Mouse (Mus musculus): ENCODE data around the gene Cenpb. TPM values are rescaled to one million over a fixed set of nuclear protein-coding genes. Genes with fewer than 3 reads are reported as not detected.

Gene Cenpb
- polyA plus RNA-seq, 1 experiment, result 31.2 TPM

DNA sequence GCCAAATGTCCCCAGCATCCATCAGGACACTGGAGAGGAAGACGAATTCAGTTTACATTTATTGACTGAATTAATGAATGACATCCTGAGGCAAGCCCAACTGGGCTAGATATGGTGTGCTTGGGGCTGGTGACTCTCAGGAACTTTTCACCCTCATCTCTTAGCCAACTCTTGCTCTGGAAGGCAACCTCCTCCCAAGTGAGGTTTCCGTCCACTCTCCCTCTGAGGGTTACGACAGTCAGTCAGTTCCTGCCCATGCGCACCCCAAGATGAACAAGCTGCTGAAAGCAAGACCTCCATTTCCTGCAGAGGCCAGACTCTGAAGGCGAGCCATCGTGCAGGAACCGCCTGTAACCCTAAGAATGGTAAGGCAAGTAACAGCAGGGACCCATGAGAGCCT is 22.9 kb downstream of the Cenpb start:
- Histone ChIP-seq H3K4me3 (ENCODE audit: extremely low read depth, insufficient read depth, insufficient read length) (no peak overlapping the region), H3K4me1 (ENCODE audit: control insufficient read depth, insufficient read depth, insufficient read length) (peaks cover 3% of the 10 kb centered on the region; the same call in 1 of the 2 replicates), H3K27ac (ENCODE audit: insufficient read depth, low read length) (no peak overlapping the region), H3K36me3 (ENCODE audit: control insufficient read depth, insufficient read depth, low read length) (peaks cover 2% of the 10 kb centered on the region; the same call in 1 of the 2 replicates), H3K27me3 (ENCODE audit: control insufficient read depth, insufficient read depth, low read length) (no peaks in the 10 kb centered on the region)
- WGBS, result 89% methylated on average over 7 of the region's 7 CpGs
- DNase-seq (ENCODE audit: low read depth in 1 of 2, low spot score in 2 of 2), result no peak
- TF ChIP-seq POLR2A (IDR thresholded peaks at IDR 0.05; ENCODE audit: low read depth, low read length), result no peak
- no peak for TF ChIP-seq CTCF (IDR thresholded peaks at IDR 0.05; ENCODE audit: extremely low read depth, insufficient read depth, insufficient read length, insufficient replicate concordance)

DNA sequence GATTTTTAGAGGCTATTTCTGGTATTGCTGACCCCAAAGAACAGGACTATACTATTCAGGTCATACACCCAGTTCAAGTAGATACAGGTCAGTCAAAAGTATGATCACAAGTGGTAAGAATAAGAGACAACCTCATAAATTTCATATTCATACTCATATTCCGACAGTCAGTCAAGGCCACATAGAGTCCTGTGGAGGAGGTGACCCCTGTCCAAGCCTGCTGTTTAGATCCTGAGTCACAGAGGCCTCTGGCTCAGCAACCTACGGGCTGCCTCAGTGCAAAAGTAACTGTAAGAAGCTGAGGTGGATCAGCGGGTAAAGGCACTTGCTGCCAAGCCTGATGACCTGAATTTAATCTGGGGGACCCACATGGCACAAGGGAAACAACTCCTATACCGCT is 25.8 kb downstream of the Cenpb start:
- Histone ChIP-seq H3K27me3 (ENCODE audit: control insufficient read depth, insufficient read depth, low read length) (no peaks in the 10 kb centered on the region), H3K4me3 (ENCODE audit: extremely low read depth, insufficient read depth, insufficient read length) (no peak overlapping the region), H3K27ac (ENCODE audit: insufficient read depth, low read length) (no peak overlapping the region), H3K4me1 (ENCODE audit: control insufficient read depth, insufficient read depth, insufficient read length) (no peaks in the 10 kb centered on the region), H3K36me3 (ENCODE audit: control insufficient read depth, insufficient read depth, low read length) (peaks cover 4% of the 10 kb centered on the region; the same call in 1 of the 2 replicates)
- 94% methylated on average over 4 of the region's 4 CpGs for WGBS
- DNase-seq (ENCODE audit: low read depth in 1 of 2, low spot score in 2 of 2), result no peak
- no peak for TF ChIP-seq CTCF (IDR thresholded peaks at IDR 0.05; ENCODE audit: extremely low read depth, insufficient read depth, insufficient read length, insufficient replicate concordance)
- no peak for TF ChIP-seq POLR2A (IDR thresholded peaks at IDR 0.05; ENCODE audit: low read depth, low read length)

DNA sequence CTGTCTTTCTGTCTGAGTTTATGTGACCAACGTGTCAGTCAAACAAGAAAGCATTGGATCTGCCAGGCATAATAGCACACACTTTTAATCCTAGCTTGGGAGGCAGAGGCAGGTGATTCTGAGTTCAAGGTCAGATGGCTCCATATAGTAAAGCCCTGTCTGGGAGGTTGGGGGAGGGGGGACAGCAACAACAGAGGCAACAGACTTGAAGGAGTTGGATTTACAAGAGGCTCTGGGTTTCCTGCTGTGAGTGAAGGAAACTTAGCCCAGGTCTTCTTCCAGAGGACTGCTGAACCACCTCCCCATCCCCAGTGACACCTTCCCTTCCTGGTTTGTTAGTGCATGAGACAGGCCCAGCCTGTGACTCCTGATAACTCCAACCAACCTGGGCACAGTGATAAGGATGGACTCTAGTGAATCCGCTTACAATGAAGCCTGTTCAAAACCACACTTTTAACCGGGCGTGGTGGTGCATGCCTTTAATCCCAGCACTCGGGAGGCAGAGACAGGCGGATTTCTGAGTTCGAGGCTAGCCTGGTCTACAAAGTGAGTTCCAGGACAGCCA is 27.6 kb downstream of the Cenpb start:
- H3K4me1 ChIP-seq (ENCODE audit: control insufficient read depth, insufficient read depth, insufficient read length), result no peaks in the 10 kb centered on the region
- WGBS, result 86% methylated on average over 7 of the region's 7 CpGs
- no peak overlapping the region for H3K27ac ChIP-seq (ENCODE audit: insufficient read depth, low read length)
- no peak for TF ChIP-seq CTCF (IDR thresholded peaks at IDR 0.05; ENCODE audit: extremely low read depth, insufficient read depth, insufficient read length, insufficient replicate concordance)
- no peak for TF ChIP-seq POLR2A (IDR thresholded peaks at IDR 0.05; ENCODE audit: low read depth, low read length)
- no peak overlapping the region for H3K4me3 ChIP-seq (ENCODE audit: extremely low read depth, insufficient read depth, insufficient read length)
- DNase-seq (ENCODE audit: low read depth in 1 of 2, low spot score in 2 of 2), result no peak
- H3K36me3 ChIP-seq (ENCODE audit: control insufficient read depth, insufficient read depth, low read length), result peaks cover 11% of the 10 kb centered on the region; the same call in 1 of the 2 replicates
- no peaks in the 10 kb centered on the region for H3K27me3 ChIP-seq (ENCODE audit: control insufficient read depth, insufficient read depth, low read length)

DNA sequence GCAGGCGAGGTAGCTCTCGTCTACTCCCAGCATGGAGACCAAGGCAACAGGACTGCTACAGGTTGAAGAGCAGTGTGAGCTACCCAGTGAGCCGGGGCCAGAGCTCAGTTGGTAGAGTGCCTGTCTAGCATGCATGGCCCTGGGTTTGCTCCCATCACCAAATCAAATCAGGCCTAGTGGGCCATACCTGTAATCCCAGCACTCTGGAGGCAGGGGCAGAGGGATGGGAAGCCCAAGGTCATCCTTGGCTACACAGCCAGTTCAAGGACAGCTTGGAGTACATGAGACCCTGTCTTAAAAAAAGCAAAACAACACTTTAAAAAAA is 30.7 kb downstream of the Cenpb start:
- Histone ChIP-seq H3K27me3 (ENCODE audit: control insufficient read depth, insufficient read depth, low read length) (no peaks in the 10 kb centered on the region), H3K27ac (ENCODE audit: insufficient read depth, low read length) (no peak overlapping the region), H3K4me1 (ENCODE audit: control insufficient read depth, insufficient read depth, insufficient read length) (no peaks in the 10 kb centered on the region), H3K4me3 (ENCODE audit: extremely low read depth, insufficient read depth, insufficient read length) (no peak overlapping the region), H3K36me3 (ENCODE audit: control insufficient read depth, insufficient read depth, low read length) (peaks cover 15% of the 10 kb centered on the region; the same call in 1 of the 2 replicates)
- TF ChIP-seq CTCF (IDR thresholded peaks at IDR 0.05; ENCODE audit: extremely low read depth, insufficient read depth, insufficient read length, insufficient replicate concordance) (no peak), POLR2A (IDR thresholded peaks at IDR 0.05; ENCODE audit: low read depth, low read length) (no peak)
- DNase-seq (ENCODE audit: low read depth in 1 of 2, low spot score in 2 of 2), result no peak
- 94% methylated on average over 3 of the region's 3 CpGs for WGBS

DNA sequence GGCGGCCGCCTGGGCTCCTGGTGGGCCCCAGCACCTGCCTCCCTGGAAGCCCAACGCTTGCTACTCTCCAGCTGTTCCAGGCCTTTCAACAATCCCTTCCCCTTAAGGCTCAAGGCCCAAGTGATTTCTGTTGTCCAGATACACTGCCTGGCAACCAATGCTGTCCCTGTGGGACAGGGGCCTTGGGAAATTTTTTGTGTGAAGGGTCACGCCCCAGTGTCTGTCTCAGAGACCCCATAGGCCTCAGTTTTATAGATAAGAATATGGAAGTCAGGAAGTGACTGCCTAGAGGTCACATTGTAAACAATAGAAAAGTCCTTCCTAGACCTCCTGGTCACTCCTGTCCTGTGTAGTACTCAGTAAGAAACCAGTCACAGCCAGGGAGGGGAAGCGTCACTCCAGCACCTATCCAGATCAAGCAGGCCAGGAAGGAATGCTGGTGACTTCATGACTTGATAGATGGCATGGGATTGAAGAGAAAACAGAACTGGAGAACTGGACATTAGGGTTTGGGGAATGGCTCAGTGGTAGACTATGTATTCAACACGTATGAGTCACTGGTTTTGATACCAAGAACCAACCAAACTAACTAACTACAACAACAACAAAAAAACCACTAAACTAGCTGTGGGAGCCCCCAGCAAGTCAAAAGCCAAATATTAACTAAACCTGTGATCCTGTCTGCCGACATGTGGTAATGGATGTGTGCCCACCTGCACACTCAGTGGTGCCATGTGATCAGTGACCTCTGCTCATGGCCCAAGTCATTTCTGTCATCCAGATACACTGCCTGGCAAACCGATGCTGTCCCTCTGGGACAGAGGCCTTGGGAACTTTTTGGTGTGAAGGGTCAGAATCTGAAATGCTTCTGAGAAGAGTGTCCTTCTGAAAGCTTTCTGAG is 31.3 kb downstream of the Cenpb start:
- H3K36me3 ChIP-seq (ENCODE audit: control insufficient read depth, insufficient read depth, low read length), result peaks cover 15% of the 10 kb centered on the region; the same call in 1 of the 2 replicates
- 88% methylated on average over 8 of the region's 8 CpGs for WGBS
- H3K27me3 ChIP-seq (ENCODE audit: control insufficient read depth, insufficient read depth, low read length), result no peaks in the 10 kb centered on the region
- TF ChIP-seq POLR2A (IDR thresholded peaks at IDR 0.05; ENCODE audit: low read depth, low read length) (no peak), CTCF (IDR thresholded peaks at IDR 0.05; ENCODE audit: extremely low read depth, insufficient read depth, insufficient read length, insufficient replicate concordance) (no peak)
- DNase-seq (ENCODE audit: low read depth in 1 of 2, low spot score in 2 of 2), result no peak
- H3K27ac ChIP-seq (ENCODE audit: insufficient read depth, low read length), result no peak overlapping the region
- H3K4me3 ChIP-seq (ENCODE audit: extremely low read depth, insufficient read depth, insufficient read length), result no peak overlapping the region
- no peaks in the 10 kb centered on the region for H3K4me1 ChIP-seq (ENCODE audit: control insufficient read depth, insufficient read depth, insufficient read length)

DNA sequence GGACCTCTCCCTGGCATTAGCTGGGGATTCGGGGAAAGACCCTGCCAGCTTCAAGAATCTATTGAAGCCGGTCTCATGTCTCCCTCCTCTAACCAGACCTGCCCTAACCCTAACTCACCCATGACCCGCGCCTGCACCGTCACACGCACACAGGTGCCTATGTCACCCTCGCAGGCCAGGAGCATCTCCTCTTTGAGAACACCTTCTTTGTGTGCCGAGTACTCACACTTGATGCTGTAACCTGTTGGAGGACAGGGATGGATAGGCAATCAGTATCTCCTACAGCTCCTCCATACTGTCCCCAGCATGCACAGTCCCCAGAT is 32.9 kb downstream of the Cenpb start:
- TF ChIP-seq POLR2A (IDR thresholded peaks at IDR 0.05; ENCODE audit: low read depth, low read length) (no peak), CTCF (IDR thresholded peaks at IDR 0.05; ENCODE audit: extremely low read depth, insufficient read depth, insufficient read length, insufficient replicate concordance) (no peak)
- Histone ChIP-seq H3K27me3 (ENCODE audit: control insufficient read depth, insufficient read depth, low read length) (no peaks in the 10 kb centered on the region), H3K27ac (ENCODE audit: insufficient read depth, low read length) (no peak overlapping the region), H3K4me3 (ENCODE audit: extremely low read depth, insufficient read depth, insufficient read length) (no peak overlapping the region), H3K36me3 (ENCODE audit: control insufficient read depth, insufficient read depth, low read length) (peaks cover 13% of the 10 kb centered on the region; the same call in 1 of the 2 replicates), H3K4me1 (ENCODE audit: control insufficient read depth, insufficient read depth, insufficient read length) (no peaks in the 10 kb centered on the region)
- DNase-seq (ENCODE audit: low read depth in 1 of 2, low spot score in 2 of 2), result no peak
- 96% methylated on average over 8 of the region's 8 CpGs for WGBS
